Mouse (Mus musculus): ENCODE data around the gene Gm4131. TPM values are rescaled to one million over a fixed set of nuclear protein-coding genes. Genes with fewer than 3 reads are reported as not detected.

Gm4131 gene
- polyA plus RNA-seq, 2 experiments, result not detected

- Histone ChIP-seq H3K9me3 (ENCODE audit: control insufficient read depth, low read length) (no peaks in the 10 kb centered on the region), H3K27ac (replicated peaks; ENCODE audit: low read depth, low read length) (no peak overlapping the region), H3K4me1 (ENCODE audit: control insufficient read depth, insufficient read depth, low read length) (peaks cover 7% of the 10 kb centered on the region; the same call in 1 of the 2 replicates), H3K27me3 (ENCODE audit: control insufficient read depth, insufficient read depth, low read length) (no peaks in the 10 kb centered on the region), H3K36me3 (ENCODE audit: control insufficient read depth, insufficient read depth, low read length) (no peaks in the 10 kb centered on the region), H3K4me2 (replicated peaks; ENCODE audit: low read depth, low read length, severe bottlenecking) (0 out of 2 replicates have a peak overlapping the region, but pooled peaks have one; percentile 17), H3K9ac (ENCODE audit: low read depth, low read length, severe bottlenecking) (no peak overlapping the region), H3K4me3 (replicated peaks; ENCODE audit: low read length) (no peak overlapping the region)
- ATAC-seq (ENCODE audit: low FRiP score, low read depth), result no peak
- WGBS, result 0% methylated on average over 2 of the region's 3 CpGs
- no peak for DNase-seq (ENCODE audit: low spot score)
- no peak for TF ChIP-seq POLR2A (IDR thresholded peaks at IDR 0.05; ENCODE audit: borderline replicate concordance, extremely low read depth, insufficient read depth, insufficient read length)
These were observed 6.7 kb upstream of the Gm4131 start for GRCm38 (mm10) chr14:62573454-62573853.

- Histone ChIP-seq H3K27ac (replicated peaks; ENCODE audit: low read depth, low read length) (no peak overlapping the region), H3K9ac (ENCODE audit: low read depth, low read length, severe bottlenecking) (no peak overlapping the region), H3K27me3 (ENCODE audit: control insufficient read depth, insufficient read depth, low read length) (no peaks in the 10 kb centered on the region), H3K4me3 (replicated peaks; ENCODE audit: low read length) (no peak overlapping the region), H3K36me3 (ENCODE audit: control insufficient read depth, insufficient read depth, low read length) (no peaks in the 10 kb centered on the region), H3K4me2 (replicated peaks; ENCODE audit: low read depth, low read length, severe bottlenecking) (no peak overlapping the region), H3K9me3 (ENCODE audit: control insufficient read depth, low read length) (no peaks in the 10 kb centered on the region), H3K4me1 (ENCODE audit: control insufficient read depth, insufficient read depth, low read length) (peaks cover 7% of the 10 kb centered on the region; the same call in 1 of the 2 replicates)
- TF ChIP-seq POLR2A (IDR thresholded peaks at IDR 0.05; ENCODE audit: borderline replicate concordance, extremely low read depth, insufficient read depth, insufficient read length), result no peak
- ATAC-seq (ENCODE audit: low FRiP score, low read depth), result no peak
- WGBS, result 24% methylated on average over 4 of the region's 4 CpGs
- no peak for DNase-seq (ENCODE audit: low spot score)
These were observed 3.6 kb upstream of the Gm4131 start for GRCm38 (mm10) chr14:62570299-62570698.

GRCm38 (mm10) chr14:62569463-62569862, 2.7 kb upstream of the Gm4131 start:
- Histone ChIP-seq H3K36me3 (ENCODE audit: control insufficient read depth, insufficient read depth, low read length) (no peaks in the 10 kb centered on the region), H3K27ac (replicated peaks; ENCODE audit: low read depth, low read length) (no peak overlapping the region), H3K4me2 (replicated peaks; ENCODE audit: low read depth, low read length, severe bottlenecking) (no peak overlapping the region), H3K4me3 (replicated peaks; ENCODE audit: low read length) (no peak overlapping the region), H3K27me3 (ENCODE audit: control insufficient read depth, insufficient read depth, low read length) (no peaks in the 10 kb centered on the region), H3K9me3 (ENCODE audit: control insufficient read depth, low read length) (no peaks in the 10 kb centered on the region), H3K4me1 (ENCODE audit: control insufficient read depth, insufficient read depth, low read length) (peaks cover 7% of the 10 kb centered on the region; the same call in 1 of the 2 replicates), H3K9ac (ENCODE audit: low read depth, low read length, severe bottlenecking) (no peak overlapping the region)
- no peak for TF ChIP-seq POLR2A (IDR thresholded peaks at IDR 0.05; ENCODE audit: borderline replicate concordance, extremely low read depth, insufficient read depth, insufficient read length)
- WGBS, result 81% methylated on average over 5 of the region's 5 CpGs
- no peak for DNase-seq (ENCODE audit: low spot score)
- no peak for ATAC-seq (ENCODE audit: low FRiP score, low read depth)

- Histone ChIP-seq H3K27me3 (ENCODE audit: control insufficient read depth, insufficient read depth, low read length) (0 out of 2 replicates have a peak, but pooled peaks cover 4% of the 10 kb centered on the region), H3K4me3 (replicated peaks; ENCODE audit: low read length) (no peak overlapping the region), H3K9me3 (ENCODE audit: control insufficient read depth, low read length) (no peaks in the 10 kb centered on the region), H3K9ac (ENCODE audit: low read depth, low read length, severe bottlenecking) (no peak overlapping the region), H3K27ac (replicated peaks; ENCODE audit: low read depth, low read length) (no peak overlapping the region), H3K4me2 (replicated peaks; ENCODE audit: low read depth, low read length, severe bottlenecking) (no peak overlapping the region), H3K36me3 (ENCODE audit: control insufficient read depth, insufficient read depth, low read length) (no peaks in the 10 kb centered on the region), H3K4me1 (ENCODE audit: control insufficient read depth, insufficient read depth, low read length) (no peaks in the 10 kb centered on the region)
- 35% methylated on average over 7 of the region's 7 CpGs for WGBS
- no peak for TF ChIP-seq POLR2A (IDR thresholded peaks at IDR 0.05; ENCODE audit: borderline replicate concordance, extremely low read depth, insufficient read depth, insufficient read length)
- ATAC-seq (ENCODE audit: low FRiP score, low read depth) (no peak), DNase-seq (ENCODE audit: low spot score) (peak; percentile 37)
These were observed 3.0 kb downstream of the Gm4131 start for GRCm38 (mm10) chr14:62563679-62564078.

- TF ChIP-seq POLR2A (IDR thresholded peaks at IDR 0.05; ENCODE audit: borderline replicate concordance, extremely low read depth, insufficient read depth, insufficient read length), result no peak
- Histone ChIP-seq H3K4me1 (ENCODE audit: control insufficient read depth, insufficient read depth, low read length) (no peaks in the 10 kb centered on the region), H3K36me3 (ENCODE audit: control insufficient read depth, insufficient read depth, low read length) (no peaks in the 10 kb centered on the region), H3K27ac (replicated peaks; ENCODE audit: low read depth, low read length) (no peak overlapping the region), H3K9me3 (ENCODE audit: control insufficient read depth, low read length) (no peaks in the 10 kb centered on the region), H3K27me3 (ENCODE audit: control insufficient read depth, insufficient read depth, low read length) (peaks cover 5% of the 10 kb centered on the region), H3K4me3 (replicated peaks; ENCODE audit: low read length) (no peak overlapping the region), H3K9ac (ENCODE audit: low read depth, low read length, severe bottlenecking) (no peak overlapping the region), H3K4me2 (replicated peaks; ENCODE audit: low read depth, low read length, severe bottlenecking) (no peak overlapping the region)
- 61% methylated on average over 17 of the region's 17 CpGs for WGBS
- ATAC-seq (ENCODE audit: low FRiP score, low read depth) (no peak), DNase-seq (ENCODE audit: low spot score) (no peak)
These were observed 4.6 kb downstream of the Gm4131 start for GRCm38 (mm10) chr14:62561875-62562748.
